Mouse (Mus musculus) left cerebral cortex, postnatal 25 days (tissue): ENCODE data around the gene Gga3. TPM values are rescaled to one million over a fixed set of nuclear protein-coding genes. Genes with fewer than 3 reads are reported as not detected.

ENCODE experiments used
- total RNA-seq, 2 experiments: library from RNA; stranded (reverse); gene quantifications; 2 replicates each; pipeline ENCODE4 v1.2.3; 2021

Gene Gga3
- total RNA-seq, 2 experiments from 2014 or later = 76.5 to 88.6 TPM

Other genes with a start within 250 kb of the Gga3 start
- gene Hid1, start 236.3 kb downstream of the Gga3 start, total RNA-seq = 100 to 1,000 TPM; 108 to 111 TPM
- gene Cdr2l, start 222.1 kb downstream of the Gga3 start, total RNA-seq = 10 to 100 TPM; 19.8 to 20.9 TPM
- 100 to 1,000 TPM; 107 to 109 TPM for gene Mrpl58, start 200.3 kb downstream of the Gga3 start, total RNA-seq
- 100 to 1,000 TPM; 447 to 455 TPM for gene Atp5h, start 184.1 kb downstream of the Gga3 start, total RNA-seq
- 10 to 100 TPM; 70.9 to 72.5 TPM for gene Kctd2, start 183.9 kb downstream of the Gga3 start, total RNA-seq
- gene Trim80, start 163.5 kb downstream of the Gga3 start, total RNA-seq = not detected
- not detected for gene Slc16a5, start 141.6 kb downstream of the Gga3 start, total RNA-seq
- 10 to 100 TPM; 12.5 to 12.8 TPM for gene Armc7, start 128.4 kb downstream of the Gga3 start, total RNA-seq
- 10 to 100 TPM; 60.1 to 66.5 TPM for gene Nt5c, start 112.2 kb downstream of the Gga3 start, total RNA-seq
- gene Jpt1, start 89.7 kb downstream of the Gga3 start, total RNA-seq = 100 to 1,000 TPM; 165 to 168 TPM
- 100 to 1,000 TPM; 298 to 313 TPM for gene Sumo2, start 67.8 kb downstream of the Gga3 start, total RNA-seq
- 10 to 100 TPM; 45.7 to 49.1 TPM for gene Nup85, start 39.6 kb downstream of the Gga3 start, total RNA-seq
- gene Mrps7, start 126 bp downstream of the Gga3 start, total RNA-seq = 10 to 100 TPM; 52.2 to 56.2 TPM
- gene Mif4gd, start 8.9 kb upstream of the Gga3 start, total RNA-seq = 10 to 100 TPM; 17.6 to 19.4 TPM
- gene Slc25a19, start 24.2 kb upstream of the Gga3 start, total RNA-seq = 10 to 100 TPM; 54.3 to 59.3 TPM
- gene Grb2, start 104.5 kb upstream of the Gga3 start, total RNA-seq = 100 to 1,000 TPM; 204 TPM
- gene Tmem94, start 161.4 kb upstream of the Gga3 start, total RNA-seq = 10 to 100 TPM; 54.9 to 59.1 TPM
- gene Caskin2, start 209.6 kb upstream of the Gga3 start, total RNA-seq = 10 to 100 TPM; 18.8 to 20.7 TPM
- 10 to 100 TPM; 12.5 to 12.7 TPM for gene Tsen54, start 210.7 kb upstream of the Gga3 start, total RNA-seq
- gene Llgl2, start 220.0 kb upstream of the Gga3 start, total RNA-seq = 1 to 10 TPM; 3.7 to 4.0 TPM